11 mouse cellular contexts compared by ENCODE assay signal in genomic region chr2:104367291-104367690, GRCm38 (mm10). TPM values are rescaled to one million over a fixed set of nuclear protein-coding genes. Genes with fewer than 3 reads are reported as not detected.
DNase-seq lines count a peak whose midpoint lies in the region; ATAC-seq and TF ChIP-seq lines count a peak whose summit lies in the region.
"Had no signal": no experiment of that assay in that cellular context is flagged by ENCODE, and none has a peak within 500 bp of the region (broad histone marks: within the 10 kb centered on the region; RNA-seq: fewer than 3 reads in every experiment).

No protein-coding gene starts in this region.

- H3K27me3 ChIP-seq in cerebellum, adult 2 months (ENCODE audit: control insufficient read depth, insufficient read depth, low read length): no peaks in the 10 kb centered on the region
- H3K27me3 ChIP-seq in lung, embryonic 14.5 days (ENCODE audit: insufficient read depth, low read length): no peaks in the 10 kb centered on the region
- H3K27me3 ChIP-seq in midbrain, embryonic 16.5 days (ENCODE audit: control insufficient read depth, insufficient read depth, low read depth, low read length): no peaks in the 10 kb centered on the region
- H3K27me3 ChIP-seq: stomach, embryonic 15.5 days had no signal

- H3K4me1 ChIP-seq in cerebellum, adult 2 months (ENCODE audit: control insufficient read depth, insufficient read depth, low read length): peaks cover 28% of the 10 kb centered on the region
- peaks cover 7% of the 10 kb centered on the region for H3K4me1 ChIP-seq in lung, embryonic 14.5 days (ENCODE audit: insufficient read depth)
- peaks cover 15% of the 10 kb centered on the region for H3K4me1 ChIP-seq in midbrain, embryonic 16.5 days (ENCODE audit: control insufficient read depth, insufficient read depth, low read length)
- H3K4me1 ChIP-seq: stomach, embryonic 15.5 days had no signal

- TF ChIP-seq POLR2A in cerebellum, adult 2 months (IDR thresholded peaks at IDR 0.05; ENCODE audit: borderline replicate concordance, insufficient read depth, low read length): no peak

- no peak overlapping the region for H3K4me2 ChIP-seq in lung, embryonic 14.5 days
- H3K4me2 ChIP-seq in midbrain, embryonic 16.5 days (ENCODE audit: low read length): no peak overlapping the region
- H3K4me2 ChIP-seq: stomach, embryonic 15.5 days had no signal

- TF ChIP-seq CTCF in cerebellum, adult 2 months (IDR thresholded peaks at IDR 0.05; ENCODE audit: borderline replicate concordance, insufficient read depth, low read depth, low read length): no peak
- TF ChIP-seq CTCF in layer of hippocampus, adult 2 months (conservative IDR thresholded peaks at IDR 0.05): no peak
- TF ChIP-seq CTCF in lung, embryonic 14.5 days (IDR thresholded peaks at IDR 0.05; ENCODE audit: low read depth): peak; percentile 35; the same call in 1 of the 2 replicates

- no peak overlapping the region for H3K9ac ChIP-seq in lung, embryonic 14.5 days
- H3K9ac ChIP-seq in midbrain, embryonic 16.5 days (ENCODE audit: low read depth, low read length): no peak overlapping the region
- H3K9ac ChIP-seq: stomach, embryonic 15.5 days had no signal

- H3K36me3 ChIP-seq in lung, embryonic 14.5 days (ENCODE audit: insufficient read depth): no peaks in the 10 kb centered on the region
- H3K36me3 ChIP-seq in midbrain, embryonic 16.5 days (ENCODE audit: control insufficient read depth, insufficient read depth, low read length): no peaks in the 10 kb centered on the region
- H3K36me3 ChIP-seq: stomach, embryonic 15.5 days had no signal

- DNase-seq in cerebellum, adult 2 months: no peak
- DNase-seq in layer of hippocampus, adult 2 months (ENCODE audit: low spot score in 2 of 2): no peak
- no peak for DNase-seq in layer of hippocampus, postnatal 10 days (ENCODE audit: low spot score in 2 of 2)
- DNase-seq in lung, embryonic 14.5 days: peak; percentile 82
- no peak for DNase-seq in urinary bladder, adult 18-20 months (ENCODE audit: low spot score in 2 of 2)
- DNase-seq in gastrocnemius, postnatal 36 days: no peak

- ATAC-seq in cerebellum, adult (ENCODE audit: insufficient number of reproducible peaks, low FRiP score, low TSS enrichment): no peak
- ATAC-seq in lung, embryonic 14.5 days (ENCODE audit: insufficient read depth): peak; percentile 89
- peak; percentile 26; the same call in 1 of the 2 replicates for ATAC-seq in midbrain, embryonic 16.5 days

- H3K4me3 ChIP-seq in cerebellum, adult 2 months (replicated peaks; ENCODE audit: insufficient read depth, low read depth, low read length): no peak overlapping the region
- H3K4me3 ChIP-seq in layer of hippocampus, adult 2 months: no peak overlapping the region
- no peak overlapping the region for H3K4me3 ChIP-seq in lung, embryonic 14.5 days (ENCODE audit: low read depth, low read length)
- H3K4me3 ChIP-seq in midbrain, embryonic 16.5 days (ENCODE audit: low read depth, low read length): no peak overlapping the region
- H3K4me3 ChIP-seq: stomach, embryonic 15.5 days had no signal

- no peaks in the 10 kb centered on the region for H3K9me3 ChIP-seq in lung, embryonic 14.5 days (ENCODE audit: low read depth, low read length)
- no peaks in the 10 kb centered on the region for H3K9me3 ChIP-seq in midbrain, embryonic 16.5 days (replicated peaks; ENCODE audit: control insufficient read depth, low read length, poor library complexity, severe bottlenecking)
- H3K9me3 ChIP-seq: stomach, embryonic 15.5 days had no signal

- H3K27ac ChIP-seq in cerebellum, adult 2 months (ENCODE audit: insufficient read depth, low read length): peak overlapping the region; percentile 70; the same call in 1 of the 2 replicates
- peak overlapping the region; percentile 52; the same call in 1 of the 2 replicates for H3K27ac ChIP-seq in layer of hippocampus, adult 2 months
- H3K27ac ChIP-seq in lung, embryonic 14.5 days (ENCODE audit: low read depth): peak overlapping the region; percentile 69; the same call in 1 of the 2 replicates
- peak overlapping the region; percentile 61 for H3K27ac ChIP-seq in midbrain, embryonic 16.5 days (ENCODE audit: low read length)
- H3K27ac ChIP-seq: stomach, embryonic 15.5 days had no signal

- 29% methylated on average over 2 of the region's 2 CpGs for WGBS in cerebellum, adult 2 months
- 37% methylated on average over 2 of the region's 2 CpGs for WGBS in lung, embryonic 14.5 days
- 71% methylated on average over 2 of the region's 2 CpGs for WGBS in midbrain, embryonic 16.5 days

- intact Hi-C loops in gastrocnemius, postnatal 36 days (cut with DNase I): no loop called here

RNA-seq across cellular contexts. Expression of gene D430041D05Rik, which starts 43.5 kb away (rescaled TPM):
- 33.5 and 37.4 TPM in 2 replicates for polyA plus RNA-seq in cerebellum, adult 2 months (2012; rRNA removed)
- 10 to 100 TPM; 81.2 to 87.4 TPM for total RNA-seq in layer of hippocampus, adult 2 months (2021)
- 10 to 100 TPM; 82.8 to 84.4 TPM for total RNA-seq in layer of hippocampus, postnatal 10 days (2021)
- 1.3 and 1.6 TPM in 2 replicates for polyA plus RNA-seq in lung, embryonic 14.5 days (2014; fragmentation: Nextera tagmentation; extraction: Ambion mirVana)
- polyA plus RNA-seq in midbrain, embryonic 16.5 days (2015; fragmentation: Nextera tagmentation; extraction: Ambion mirVana): 9.3 and 11.6 TPM in 2 replicates
- 1 to 10 TPM in 1 of 2 experiments, under 1 TPM in 1; 0.94 to 1.6 TPM for total RNA-seq in gastrocnemius, postnatal 36 days (2021)
- total RNA-seq: common myeloid progenitor, adult 5-6 weeks; hematopoietic stem cell, adult 5-6 weeks had no signal

Comparison
In these comparisons a context has a peak if more than half of its experiments do, and no peak if none do; other contexts are left out.
1. RNA of gene D430041D05Rik, which starts 43.5 kb away (total RNA-seq): 81.2 to 87.4 TPM in layer of hippocampus, adult 2 months and 82.8 to 84.4 TPM in layer of hippocampus, postnatal 10 days; 0.94 to 1.6 TPM in gastrocnemius, postnatal 36 days; every median in the first group is over 10 times any median in the second.
2. Peak in every context shown above with its lines, with median percentiles within 50 percentile points of each other: H3K27ac ChIP-seq.